Mouse (Mus musculus): Measurements from ENCODE around the gene Mad2l1bp. TPM values are rescaled to one million over a fixed set of nuclear protein-coding genes. Genes with fewer than 3 reads are reported as not detected.

Mad2l1bp gene
- total RNA-seq (2023): 21.1 TPM

GRCm38 (mm10) chr17:46152847-46153782, at the start of gene Mad2l1bp:
Gene Mad2l1bp, minus strand, starts transcription at chr17:46153553.

GRCm38 (mm10) chr17:46202421-46203071, 49.2 kb upstream of the Mad2l1bp start, which contains the start of the genes Polh and Xpo5:
Gene Polh, minus strand, starts transcription at chr17:46202645.
Gene Xpo5, plus strand, starts transcription at chr17:46202782.

GRCm38 (mm10) chr17:46160686-46161085, 7.3 kb upstream of the Mad2l1bp start, which contains the start of gene Gtpbp2:
Gene Gtpbp2, plus strand, starts transcription at chr17:46161032.

GRCm38 (mm10) chr17:46143578-46144423, 9.6 kb downstream of the Mad2l1bp start, which contains the start of gene Rsph9:
Gene Rsph9, minus strand, starts transcription at chr17:46144216.

GRCm38 (mm10) chr17:46110402-46111289, 42.7 kb downstream of the Mad2l1bp start, which contains the start of gene Mrps18a:
Gene Mrps18a, plus strand, starts transcription at chr17:46110986.

Other genes with a start within 250 kb of the Mad2l1bp start
- gene Vegfa, start 121.2 kb downstream of the Mad2l1bp start, total RNA-seq (2023): 9.1 TPM
- gene Mrps18a, start 42.6 kb downstream of the Mad2l1bp start, total RNA-seq (2023): 61.7 TPM
- gene Rsph9, start 9.3 kb downstream of the Mad2l1bp start, total RNA-seq (2023): not detected
- 165 TPM for gene Gtpbp2, start 7.5 kb upstream of the Mad2l1bp start, total RNA-seq (2023)
- 11.8 TPM for gene Polh, start 49.1 kb upstream of the Mad2l1bp start, total RNA-seq (2023)
- 32.3 TPM for gene Xpo5, start 49.2 kb upstream of the Mad2l1bp start, total RNA-seq (2023)
- 67.4 TPM for gene Polr1c, start 94.5 kb upstream of the Mad2l1bp start, total RNA-seq (2023)
- gene Yipf3, start 94.5 kb upstream of the Mad2l1bp start, total RNA-seq (2023): 105 TPM
- 1.2 TPM for gene Lrrc73, start 100.0 kb upstream of the Mad2l1bp start, total RNA-seq (2023)
- gene Tjap1, start 129.5 kb upstream of the Mad2l1bp start, total RNA-seq (2023): 49.3 TPM
- not detected for gene Dlk2, start 143.9 kb upstream of the Mad2l1bp start, total RNA-seq (2023)
- 13.4 TPM for gene Abcc10, start 174.8 kb upstream of the Mad2l1bp start, total RNA-seq (2023)
- gene Zfp318, start 230.2 kb upstream of the Mad2l1bp start, total RNA-seq (2023): 46.2 TPM

Measured in CD4-positive naive resting alpha-beta T cell, adult 76 days (primary cell).